In genomic region chr11:97573891-97574550, GRCm38 (mm10) we compare ENCODE assay signal across 8 mouse cellular contexts. TPM values are rescaled to one million over a fixed set of nuclear protein-coding genes. Genes with fewer than 3 reads are reported as not detected.
DNase-seq lines count a peak whose midpoint lies in the region; ATAC-seq and TF ChIP-seq lines count a peak whose summit lies in the region.

No protein-coding gene starts in this region.

- no peaks in the 10 kb centered on the region for H3K9me3 ChIP-seq in forebrain, postnatal 0 days (ENCODE audit: low read length)
- no peaks in the 10 kb centered on the region for H3K9me3 ChIP-seq in midbrain, embryonic 16.5 days (replicated peaks; ENCODE audit: control insufficient read depth, low read length, poor library complexity, severe bottlenecking)

- WGBS in forebrain, postnatal 0 days = 5% methylated on average over 23 of the region's 28 CpGs
- WGBS in midbrain, embryonic 16.5 days = 3% methylated on average over 18 of the region's 28 CpGs

- no peak for DNase-seq in gastrocnemius, adult 2 months
- DNase-seq in gastrocnemius, postnatal 4 days (ENCODE audit: low spot score in 2 of 2) = no peak
- peak; percentile 63 for DNase-seq in ZHBTc4 (ENCODE audit: low read depth, low spot score)
- peak; percentile 79 for DNase-seq in forebrain, postnatal 0 days
- peak; percentile 73 to 81 for DNase-seq in left cerebral cortex, adult 8-10 months (ENCODE audit: low spot score in 2 of 2)
- peak; percentile 41 for DNase-seq in thymus, postnatal 4 days
- no peak for DNase-seq in ovary, postnatal 14 days (ENCODE audit: low spot score)

- intact Hi-C loops in gastrocnemius, adult 2 months (cut with DNase I) = no loop called here

- H3K27ac ChIP-seq in gastrocnemius, adult 2 months = no peak overlapping the region
- peak overlapping the region; percentile 97 for H3K27ac ChIP-seq in forebrain, postnatal 0 days (ENCODE audit: low read depth, low read length)
- peak overlapping the region; percentile 97 for H3K27ac ChIP-seq in midbrain, embryonic 16.5 days (ENCODE audit: low read length)

- H3K36me3 ChIP-seq in forebrain, postnatal 0 days (ENCODE audit: insufficient read depth) = no peaks in the 10 kb centered on the region
- no peaks in the 10 kb centered on the region for H3K36me3 ChIP-seq in midbrain, embryonic 16.5 days (ENCODE audit: control insufficient read depth, insufficient read depth, low read length)

- peak; percentile 54 for ATAC-seq in forebrain, postnatal 0 days
- ATAC-seq in midbrain, embryonic 16.5 days = peak; percentile 26

- no peaks in the 10 kb centered on the region for H3K27me3 ChIP-seq in forebrain, postnatal 0 days (ENCODE audit: insufficient read depth, low read length)
- H3K27me3 ChIP-seq in midbrain, embryonic 16.5 days (ENCODE audit: control insufficient read depth, insufficient read depth, low read depth, low read length) = no peaks in the 10 kb centered on the region

- no peak for TF ChIP-seq CTCF in gastrocnemius, adult 2 months (IDR thresholded peaks at IDR 0.05)
- peak; percentile 58; the same call in 1 of the 2 replicates for TF ChIP-seq CTCF in forebrain, postnatal 0 days (IDR thresholded peaks at IDR 0.05; ENCODE audit: low read depth)

- peak overlapping the region; percentile 95 for H3K9ac ChIP-seq in forebrain, postnatal 0 days
- H3K9ac ChIP-seq in midbrain, embryonic 16.5 days (ENCODE audit: low read depth, low read length) = peak overlapping the region; percentile 98

- H3K4me2 ChIP-seq in forebrain, postnatal 0 days (ENCODE audit: low read depth) = peak overlapping the region; percentile 91
- peak overlapping the region; percentile 91 for H3K4me2 ChIP-seq in midbrain, embryonic 16.5 days (ENCODE audit: low read length)

- peak overlapping the region; percentile 79 for H3K4me3 ChIP-seq in gastrocnemius, adult 2 months
- H3K4me3 ChIP-seq in forebrain, postnatal 0 days (ENCODE audit: low read depth, low read length) = peak overlapping the region; percentile 77
- H3K4me3 ChIP-seq in midbrain, embryonic 16.5 days (ENCODE audit: low read depth, low read length) = peak overlapping the region; percentile 74

- H3K4me1 ChIP-seq in forebrain, postnatal 0 days (ENCODE audit: insufficient read depth) = peaks cover 36% of the 10 kb centered on the region
- peaks cover 57% of the 10 kb centered on the region for H3K4me1 ChIP-seq in midbrain, embryonic 16.5 days (ENCODE audit: control insufficient read depth, insufficient read depth, low read length)

RNA-seq across cellular contexts. Expression of gene Srcin1, which starts 2.0 kb away (rescaled TPM):
- total RNA-seq in gastrocnemius, adult 2 months (2021) = 1 to 10 TPM in 1 of 2 experiments, under 1 TPM in 1; 0.61 to 1.2 TPM
- total RNA-seq in gastrocnemius, postnatal 4 days (2021) = 1 to 10 TPM; 1.3 to 1.7 TPM
- 50.1 and 70.7 TPM in 2 replicates for total RNA-seq in forebrain, postnatal 0 days (2014; rRNA removed)
- polyA plus RNA-seq in forebrain, postnatal 0 days (2015; fragmentation: Nextera tagmentation; extraction: Ambion mirVana) = 8.9 and 12.0 TPM in 2 replicates
- 100 to 1,000 TPM; 255 to 270 (median 262) TPM for total RNA-seq in left cerebral cortex, adult 8-10 months (2022)
- 9.2 and 10.4 TPM in 2 replicates for polyA plus RNA-seq in midbrain, embryonic 16.5 days (2015; fragmentation: Nextera tagmentation; extraction: Ambion mirVana)

RNA-seq across cellular contexts. Expression of gene Epop, which starts 55.5 kb away (rescaled TPM):
- total RNA-seq in gastrocnemius, adult 2 months (2021) = 1 to 10 TPM in 1 of 2 experiments, under 1 TPM in 1; 0.98 to 1.5 TPM
- total RNA-seq in gastrocnemius, postnatal 4 days (2021) = under 1 TPM; 0.47 to 0.76 TPM
- total RNA-seq in forebrain, postnatal 0 days (2014; rRNA removed) = 5.0 and 6.8 TPM in 2 replicates
- polyA plus RNA-seq in forebrain, postnatal 0 days (2015; fragmentation: Nextera tagmentation; extraction: Ambion mirVana) = 3.6 and 4.1 TPM in 2 replicates
- 10 to 100 TPM; 65.6 to 80.8 (median 72.9) TPM for total RNA-seq in left cerebral cortex, adult 8-10 months (2022)
- 1.2 and 1.3 TPM in 2 replicates for polyA plus RNA-seq in midbrain, embryonic 16.5 days (2015; fragmentation: Nextera tagmentation; extraction: Ambion mirVana)

Comparison
In these comparisons a context has a peak if more than half of its experiments do, and no peak if none do; other contexts are left out.
1. DNase-seq: peak in ZHBTc4 (single experiment), forebrain, postnatal 0 days (single experiment), left cerebral cortex, adult 8-10 months (2 of 2) and thymus, postnatal 4 days (single experiment); none in gastrocnemius, adult 2 months (single experiment), gastrocnemius, postnatal 4 days (0 of 2) and ovary, postnatal 14 days (single experiment).
2. RNA of gene Srcin1, which starts 2.0 kb away (total RNA-seq): 255 to 270 TPM in left cerebral cortex, adult 8-10 months and 50.1 to 70.7 TPM in forebrain, postnatal 0 days; 1.3 to 1.7 TPM in gastrocnemius, postnatal 4 days and 0.61 to 1.2 TPM in gastrocnemius, adult 2 months; every median in the first group is over 10 times any median in the second.
3. Peak in every context shown above with its lines, with median percentiles within 50 percentile points of each other: H3K4me3 ChIP-seq.